ENCODE assay signal across 15 mouse cellular contexts in genomic region chr3:154297499-154297898, GRCm38 (mm10). TPM values are rescaled to one million over a fixed set of nuclear protein-coding genes. Genes with fewer than 3 reads are reported as not detected.
DNase-seq lines count a peak whose midpoint lies in the region; ATAC-seq and TF ChIP-seq lines count a peak whose summit lies in the region.
"Had no signal": no experiment of that assay in that cellular context is flagged by ENCODE, and none has a peak within 500 bp of the region (broad histone marks: within the 10 kb centered on the region; RNA-seq: fewer than 3 reads in every experiment).

No protein-coding gene starts in this region.

- H3K27me3 ChIP-seq in lung, embryonic 14.5 days (ENCODE audit: insufficient read depth, low read length) = no peaks in the 10 kb centered on the region
- no peaks in the 10 kb centered on the region for H3K27me3 ChIP-seq in liver, embryonic 16.5 days (ENCODE audit: control insufficient read depth, insufficient read depth, low read depth, low read length)
- no peaks in the 10 kb centered on the region for H3K27me3 ChIP-seq in midbrain, embryonic 16.5 days (ENCODE audit: control insufficient read depth, insufficient read depth, low read depth, low read length)
- H3K27me3 ChIP-seq: hindbrain, embryonic 12.5 days; Patski had no signal

- DNase-seq in adrenal gland, postnatal 10 days = peak; percentile 25
- no peak for DNase-seq in adrenal gland, postnatal 4 days (ENCODE audit: low spot score in 2 of 2)
- DNase-seq in lung, embryonic 14.5 days = peak; percentile 34
- no peak for DNase-seq in lung, adult 2 months
- peak; percentile 29 for DNase-seq in c-Kit-positive CD71-positive TER-119-positive erythroid progenitor cells, embryonic 14.5 days (ENCODE audit: low spot score)
- no peak for DNase-seq in ovary, postnatal 10 days (ENCODE audit: low spot score)
- DNase-seq: embryo, embryonic 11 days; heart, adult 11 months; right cerebral cortex, postnatal 25 days had no signal

- H3K4me1 ChIP-seq in lung, embryonic 14.5 days (ENCODE audit: insufficient read depth) = no peaks in the 10 kb centered on the region
- H3K4me1 ChIP-seq in lung, adult 2 months (ENCODE audit: control insufficient read depth, insufficient read depth, low read length) = no peaks in the 10 kb centered on the region
- no peaks in the 10 kb centered on the region for H3K4me1 ChIP-seq in liver, embryonic 16.5 days (ENCODE audit: control insufficient read depth, low read depth, low read length)
- no peaks in the 10 kb centered on the region for H3K4me1 ChIP-seq in midbrain, embryonic 16.5 days (ENCODE audit: control insufficient read depth, insufficient read depth, low read length)
- H3K4me1 ChIP-seq: hindbrain, embryonic 12.5 days; kidney, embryonic 15.5 days had no signal

- H3K4me2 ChIP-seq in lung, embryonic 14.5 days = no peak overlapping the region
- no peak overlapping the region for H3K4me2 ChIP-seq in liver, embryonic 16.5 days (ENCODE audit: low read depth, low read length)
- no peak overlapping the region for H3K4me2 ChIP-seq in midbrain, embryonic 16.5 days (ENCODE audit: low read length)
- H3K4me2 ChIP-seq: hindbrain, embryonic 12.5 days; kidney, embryonic 15.5 days had no signal

- ATAC-seq in lung, embryonic 14.5 days (ENCODE audit: insufficient read depth) = no peak
- ATAC-seq in liver, embryonic 16.5 days (ENCODE audit: low read depth) = peak; percentile 60
- no peak for ATAC-seq in midbrain, embryonic 16.5 days
- ATAC-seq: Patski had no signal

- no peak overlapping the region for H3K27ac ChIP-seq in lung, embryonic 14.5 days (ENCODE audit: low read depth)
- H3K27ac ChIP-seq in liver, embryonic 16.5 days (ENCODE audit: low read length) = no peak overlapping the region
- no peak overlapping the region for H3K27ac ChIP-seq in midbrain, embryonic 16.5 days (ENCODE audit: low read length)
- H3K27ac ChIP-seq: hindbrain, embryonic 12.5 days; kidney, embryonic 15.5 days had no signal

- no peak for TF ChIP-seq POLR2A in lung, adult 2 months (IDR thresholded peaks at IDR 0.05; ENCODE audit: borderline replicate concordance, extremely low read depth, low read depth, low read length)

- 37% methylated on average over 6 of the region's 6 CpGs for WGBS in lung, embryonic 14.5 days
- WGBS in lung, adult 2 months = 34% methylated on average over 6 of the region's 6 CpGs
- 23% methylated on average over 6 of the region's 6 CpGs for WGBS in liver, embryonic 16.5 days (ENCODE audit: insufficient replicate concordance)
- 74% methylated on average over 6 of the region's 6 CpGs for WGBS in midbrain, embryonic 16.5 days

- no peak for TF ChIP-seq CTCF in lung, embryonic 14.5 days (IDR thresholded peaks at IDR 0.05; ENCODE audit: low read depth)
- no peak for TF ChIP-seq CTCF in lung, adult 2 months (IDR thresholded peaks at IDR 0.05; ENCODE audit: insufficient read depth, low read length)

- no peaks in the 10 kb centered on the region for H3K9me3 ChIP-seq in lung, embryonic 14.5 days (ENCODE audit: low read depth, low read length)
- no peaks in the 10 kb centered on the region for H3K9me3 ChIP-seq in liver, embryonic 16.5 days (replicated peaks; ENCODE audit: control insufficient read depth, low read length)
- no peaks in the 10 kb centered on the region for H3K9me3 ChIP-seq in midbrain, embryonic 16.5 days (replicated peaks; ENCODE audit: control insufficient read depth, low read length, poor library complexity, severe bottlenecking)
- H3K9me3 ChIP-seq: hindbrain, embryonic 12.5 days; kidney, embryonic 15.5 days had no signal

- no peaks in the 10 kb centered on the region for H3K36me3 ChIP-seq in lung, embryonic 14.5 days (ENCODE audit: insufficient read depth)
- H3K36me3 ChIP-seq in liver, embryonic 16.5 days (ENCODE audit: control insufficient read depth, insufficient read depth) = no peaks in the 10 kb centered on the region
- H3K36me3 ChIP-seq in midbrain, embryonic 16.5 days (ENCODE audit: control insufficient read depth, insufficient read depth, low read length) = no peaks in the 10 kb centered on the region
- H3K36me3 ChIP-seq: hindbrain, embryonic 12.5 days; kidney, embryonic 15.5 days had no signal

- H3K9ac ChIP-seq in lung, embryonic 14.5 days = no peak overlapping the region
- no peak overlapping the region for H3K9ac ChIP-seq in liver, embryonic 16.5 days (ENCODE audit: low read depth, low read length)
- H3K9ac ChIP-seq in midbrain, embryonic 16.5 days (ENCODE audit: low read depth, low read length) = no peak overlapping the region
- H3K9ac ChIP-seq: hindbrain, embryonic 12.5 days; kidney, embryonic 15.5 days had no signal

- H3K4me3 ChIP-seq in lung, embryonic 14.5 days (ENCODE audit: low read depth, low read length) = no peak overlapping the region
- no peak overlapping the region for H3K4me3 ChIP-seq in lung, adult 2 months (replicated peaks; ENCODE audit: extremely low read depth, low read depth, low read length)
- H3K4me3 ChIP-seq in liver, embryonic 16.5 days (ENCODE audit: low read depth, low read length) = no peak overlapping the region
- no peak overlapping the region for H3K4me3 ChIP-seq in midbrain, embryonic 16.5 days (ENCODE audit: low read depth, low read length)
- H3K4me3 ChIP-seq: hindbrain, embryonic 12.5 days; kidney, embryonic 15.5 days had no signal

RNA-seq across cellular contexts. Expression of gene Lhx8, which starts 33.0 kb away (rescaled TPM):
- 1 to 10 TPM in 1 of 2 experiments, under 1 TPM in 1; 0.75 to 1.7 TPM for total RNA-seq in adrenal gland, postnatal 10 days (2021)
- under 1 TPM; 0.34 to 0.50 TPM for total RNA-seq in adrenal gland, postnatal 4 days (2021)
- polyA plus RNA-seq in lung, embryonic 14.5 days (2014; fragmentation: Nextera tagmentation; extraction: Ambion mirVana) = not detected in 2 replicates
- 0.14 and 0.24 TPM in 2 replicates for polyA plus RNA-seq in lung, adult 2 months (2012; rRNA removed)
- polyA plus RNA-seq in liver, embryonic 16.5 days (2015; fragmentation: Nextera tagmentation; extraction: Ambion mirVana) = not detected in 2 replicates
- 2.9 and 4.3 TPM in 2 replicates for polyA plus RNA-seq in midbrain, embryonic 16.5 days (2015; fragmentation: Nextera tagmentation; extraction: Ambion mirVana)
- total RNA-seq: megakaryocyte-erythroid progenitor cell, adult 5-6 weeks had no signal
- polyA plus RNA-seq: kidney, embryonic 15.5 days; Patski had no signal

Comparison
In these comparisons a context has a peak if more than half of its experiments do, and no peak if none do; other contexts are left out.
1. DNase-seq: peak in adrenal gland, postnatal 10 days (single experiment), lung, embryonic 14.5 days (single experiment) and c-Kit-positive CD71-positive TER-119-positive erythroid progenitor cells, embryonic 14.5 days (single experiment); none in adrenal gland, postnatal 4 days (0 of 2), lung, adult 2 months (single experiment) and ovary, postnatal 10 days (single experiment).